Mouse (Mus musculus) gastrocnemius, adult 18-20 months (tissue): ENCODE measurements around the gene Tbc1d9b. TPM values are rescaled to one million over a fixed set of nuclear protein-coding genes. Genes with fewer than 3 reads are reported as not detected.
"Not testable (repeated sequence)": the region's sequence is repeated elsewhere in the genome, so short reads cannot be mapped to it uniquely, and the experiment has no call there.

Source experiments
- DNase-seq: peaks from one replicate; pipeline ENCODE4 v3.0.0; 2021; ENCODE audit warnings: low spot score
- total RNA-seq, 2 experiments: library from RNA; stranded (reverse); gene quantifications; 2 replicates each; pipeline ENCODE4 v1.2.3; 2021

The Tbc1d9b gene
- total RNA-seq, 2 experiments from 2014 or later = 21.3 to 22.8 TPM

DNA sequence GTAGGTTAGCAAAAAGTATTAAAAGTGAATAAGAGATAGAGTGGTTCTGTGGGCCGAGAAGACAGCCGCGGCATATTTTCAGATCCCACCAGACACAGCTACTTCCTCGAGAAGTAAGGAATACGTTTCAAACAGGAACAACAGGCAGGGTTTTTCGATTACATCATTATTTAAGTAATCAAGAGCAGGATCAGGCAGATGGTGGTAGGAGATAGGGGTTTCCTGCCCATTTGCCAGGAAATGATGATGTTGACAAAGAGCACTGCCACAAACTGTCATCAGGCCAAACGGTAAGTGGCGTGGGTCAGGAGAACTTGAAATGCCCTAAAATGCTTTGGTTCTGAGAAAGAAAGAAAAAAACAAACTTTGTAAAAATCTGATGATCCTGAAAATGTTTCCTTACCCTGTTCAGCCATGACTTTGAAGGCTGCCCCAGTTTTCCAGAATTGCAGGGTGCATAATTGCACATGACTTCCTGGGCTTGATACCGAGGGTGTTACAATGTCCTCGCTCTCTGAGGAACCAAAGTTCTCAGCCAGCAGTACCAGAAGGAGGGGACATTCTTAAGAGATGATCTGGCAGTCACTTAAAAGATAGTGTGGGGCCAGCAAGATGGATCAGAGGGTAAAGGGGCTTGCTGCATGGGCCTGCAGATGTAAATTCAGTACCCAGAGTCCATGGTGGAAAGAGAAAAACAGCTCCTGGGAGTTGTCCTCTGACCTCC lies 3.1 kb downstream of the Tbc1d9b start:
- no peak for DNase-seq

DNA sequence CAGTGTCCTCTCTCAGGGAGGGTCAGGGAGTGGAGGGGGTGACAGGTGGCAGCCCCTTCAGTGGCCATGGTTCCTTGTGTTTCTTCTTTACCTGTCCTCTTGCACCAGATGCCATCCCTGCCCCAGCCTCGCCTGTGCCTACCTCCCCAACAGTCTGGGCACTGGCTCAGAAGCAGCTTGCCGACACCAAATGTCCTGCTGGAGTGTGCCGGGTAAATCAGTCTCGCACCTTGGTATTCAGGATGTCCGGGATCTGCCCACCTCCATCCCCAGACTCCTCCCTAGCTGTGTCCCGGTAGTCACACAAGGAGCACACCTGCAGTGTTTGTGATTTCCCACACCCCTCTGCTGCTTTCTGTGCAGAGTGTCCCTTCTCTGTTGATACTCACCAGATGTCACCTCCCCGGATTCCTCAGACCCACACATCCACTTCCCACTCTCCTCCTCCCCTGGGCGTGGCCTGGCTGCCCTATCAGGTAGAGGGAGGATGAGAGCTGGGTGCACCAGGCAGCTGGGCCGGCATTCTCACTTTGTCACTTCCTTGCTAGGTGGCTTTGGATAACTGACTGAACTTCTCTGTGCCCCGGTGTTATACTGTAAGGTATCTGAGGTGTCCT lies 7.1 kb downstream of the Tbc1d9b start:
- DNase-seq = no peak

DNA sequence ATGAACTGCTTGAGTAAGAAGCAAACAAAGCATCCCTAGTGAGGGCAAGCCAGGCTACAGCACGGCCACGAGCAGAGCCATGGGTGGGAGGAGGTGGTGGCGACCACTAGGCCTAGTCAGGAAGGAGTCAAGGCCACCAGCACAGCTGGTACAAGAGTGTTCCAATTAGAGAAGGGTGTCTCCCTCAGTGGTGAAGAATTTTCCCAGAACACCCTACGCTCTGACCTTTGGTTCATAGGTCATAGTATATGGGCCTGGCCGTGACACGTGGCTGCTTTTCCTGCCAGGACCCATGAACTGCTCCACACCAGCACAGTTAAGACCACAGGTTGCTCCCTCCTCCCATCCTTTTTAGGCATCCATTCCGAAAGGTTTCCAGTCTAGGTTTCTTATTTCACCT lies 8.4 kb downstream of the Tbc1d9b start:
- no peak for DNase-seq

DNA sequence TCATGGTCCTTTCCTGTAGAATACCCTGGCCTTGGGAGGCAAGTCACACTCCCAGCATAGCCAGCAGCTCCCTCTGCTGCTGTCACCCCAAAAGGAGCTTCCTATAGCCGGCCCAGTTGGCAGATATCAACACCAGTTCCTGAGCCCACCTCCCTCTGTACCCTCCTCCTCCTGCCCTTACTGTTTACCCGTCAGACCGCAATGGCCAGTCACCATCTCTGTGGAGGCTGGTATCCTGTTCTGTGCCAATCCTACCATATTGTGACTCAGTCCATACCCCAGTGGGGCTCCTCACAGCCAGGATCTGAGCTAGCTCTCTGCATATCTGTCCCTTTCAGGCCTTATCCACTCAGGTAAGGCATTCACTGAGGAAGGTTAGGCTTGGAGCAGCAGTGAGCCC lies 14.3 kb downstream of the Tbc1d9b start:
- no peak for DNase-seq

DNA sequence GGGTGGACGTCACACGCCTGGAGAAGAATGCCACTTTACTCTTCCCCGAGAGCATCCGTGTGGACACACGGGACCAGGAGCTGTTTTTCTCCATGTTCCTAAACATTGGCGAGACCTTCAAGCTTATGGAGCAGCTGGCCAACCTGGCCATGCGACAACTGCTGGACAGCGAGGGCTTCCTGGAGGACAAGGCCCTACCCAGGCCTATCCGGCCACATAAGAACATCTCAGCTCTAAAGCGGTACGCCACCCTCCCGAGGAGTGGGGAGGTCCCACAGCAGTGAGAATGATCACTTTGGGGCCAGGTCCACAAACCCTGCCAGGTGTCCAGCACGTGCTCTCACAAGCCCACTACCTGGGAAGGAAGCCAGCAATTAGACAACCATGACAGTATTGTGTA lies 14.9 kb downstream of the Tbc1d9b start:
- DNase-seq = no peak

DNA sequence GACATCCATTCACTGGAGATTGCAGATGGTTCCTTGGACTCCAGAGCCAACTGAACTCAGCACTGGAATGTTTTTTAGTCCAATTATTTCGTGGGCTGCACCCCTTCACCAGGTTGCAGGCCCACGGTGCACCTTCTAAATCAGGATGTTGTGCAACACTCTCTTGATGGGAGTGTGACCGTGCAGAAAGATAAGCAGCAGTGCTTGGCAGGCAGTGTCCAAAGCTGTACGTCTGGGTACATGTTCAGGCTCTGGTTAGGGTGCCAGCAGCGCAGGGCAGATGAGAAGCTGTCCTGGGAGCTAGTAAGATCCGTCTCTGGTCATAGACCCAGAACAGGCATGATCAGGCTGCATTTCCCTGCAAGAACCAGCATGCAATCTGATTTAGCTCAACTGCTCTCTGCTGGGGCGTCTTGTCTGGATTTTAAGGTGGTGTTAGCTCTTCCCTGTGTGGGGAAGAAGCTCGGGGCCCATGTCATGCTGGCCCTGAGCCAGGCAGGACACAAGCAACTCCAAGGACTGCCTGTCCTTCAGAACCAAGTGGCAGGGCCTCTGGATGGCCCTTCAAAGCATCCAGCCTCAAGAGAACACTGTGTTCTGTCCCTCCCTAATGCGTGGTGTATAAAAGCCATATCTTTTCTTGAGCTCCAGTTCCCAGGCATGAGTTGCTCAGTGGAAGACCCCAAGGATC lies 16.2 kb downstream of the Tbc1d9b start:
- DNase-seq = no peak

DNA sequence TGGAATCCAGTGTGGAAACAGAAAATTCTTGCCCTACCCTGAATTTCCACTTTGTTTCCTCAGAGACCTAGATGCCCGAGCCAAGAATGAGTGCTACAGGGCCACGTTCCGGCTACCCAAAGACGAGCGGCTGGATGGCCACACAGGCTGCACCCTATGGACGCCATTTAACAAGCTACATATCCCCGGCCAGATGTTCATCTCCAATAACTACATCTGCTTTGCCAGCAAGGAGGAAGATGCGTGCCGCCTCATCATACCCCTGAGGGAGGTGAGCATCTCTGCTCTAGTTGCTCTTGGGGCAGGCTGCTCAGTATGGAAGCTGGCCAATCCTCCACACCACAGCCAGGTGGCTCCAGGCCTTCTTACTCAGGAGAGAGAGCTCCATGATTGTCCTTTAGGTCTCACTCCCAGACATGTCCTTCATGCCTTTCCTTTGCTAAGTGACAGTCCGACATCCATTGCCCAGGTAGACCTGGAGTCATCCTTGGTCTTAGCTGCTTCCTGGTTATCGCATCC lies 16.8 kb downstream of the Tbc1d9b start:
- no peak for DNase-seq

DNA sequence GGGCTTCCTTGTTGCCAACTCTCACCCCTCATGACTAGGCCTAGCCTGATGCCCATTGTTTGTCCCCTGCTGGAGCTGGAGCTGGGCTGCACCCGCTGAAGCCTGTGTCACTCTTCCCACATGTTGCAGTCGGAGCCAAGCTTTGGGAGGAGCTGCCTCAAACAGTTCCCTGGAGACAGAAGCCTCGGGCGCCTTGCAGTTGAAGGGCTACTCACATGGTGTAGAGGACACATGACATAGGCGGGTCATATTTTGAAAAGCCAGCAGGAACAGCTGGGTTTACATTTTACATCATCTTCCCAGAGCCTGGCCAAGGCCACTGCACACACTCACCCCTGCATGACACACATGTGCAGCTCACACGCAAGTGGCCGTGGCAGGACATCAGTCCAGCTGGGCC lies 18.0 kb downstream of the Tbc1d9b start:
- DNase-seq = peak; percentile 43

DNA sequence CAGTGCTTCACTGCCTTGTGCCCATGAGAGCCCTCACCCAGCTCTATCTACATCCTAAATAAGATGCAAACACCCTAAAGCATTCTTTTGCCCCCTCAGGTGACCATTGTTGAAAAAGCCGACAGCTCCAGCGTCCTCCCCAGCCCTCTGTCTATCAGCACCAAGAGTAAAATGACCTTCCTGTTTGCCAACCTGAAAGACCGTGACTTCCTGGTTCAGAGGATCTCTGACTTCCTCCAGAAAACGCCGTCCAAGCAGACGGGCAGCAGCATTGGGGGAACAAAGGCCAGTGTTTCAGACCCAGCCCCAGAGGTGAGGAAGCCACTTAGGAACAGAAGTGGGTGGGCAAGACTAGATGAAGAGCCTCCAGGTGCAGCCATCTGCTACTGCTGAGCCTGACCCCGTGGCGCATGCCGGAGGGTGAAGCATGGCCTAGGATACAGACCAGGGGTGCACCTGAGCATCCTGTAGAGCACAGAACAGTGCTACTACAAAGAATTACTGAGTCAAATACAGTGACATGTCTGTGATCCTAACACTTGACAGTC lies 18.5 kb downstream of the Tbc1d9b start:
- no peak for DNase-seq

DNA sequence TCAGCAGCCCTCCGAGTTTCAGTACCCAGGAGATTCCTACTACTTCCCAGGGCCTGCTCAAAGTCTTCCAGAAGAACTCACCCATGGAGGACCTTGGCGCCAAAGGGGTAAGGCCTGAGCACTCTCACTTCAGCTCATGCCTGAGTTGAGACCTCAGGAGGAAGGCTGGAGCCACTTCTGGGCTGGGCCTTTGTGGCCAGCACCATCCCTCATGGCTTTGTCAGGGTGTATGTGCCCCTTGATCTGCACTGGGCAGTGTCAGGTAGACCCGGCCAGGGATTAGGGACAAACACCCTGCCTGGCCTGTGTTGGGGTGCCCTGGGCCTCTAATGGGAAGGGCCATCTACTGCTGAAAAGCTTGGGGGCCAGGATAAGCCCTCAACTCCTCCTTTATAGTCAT lies 20.2 kb downstream of the Tbc1d9b start:
- no peak for DNase-seq

DNA sequence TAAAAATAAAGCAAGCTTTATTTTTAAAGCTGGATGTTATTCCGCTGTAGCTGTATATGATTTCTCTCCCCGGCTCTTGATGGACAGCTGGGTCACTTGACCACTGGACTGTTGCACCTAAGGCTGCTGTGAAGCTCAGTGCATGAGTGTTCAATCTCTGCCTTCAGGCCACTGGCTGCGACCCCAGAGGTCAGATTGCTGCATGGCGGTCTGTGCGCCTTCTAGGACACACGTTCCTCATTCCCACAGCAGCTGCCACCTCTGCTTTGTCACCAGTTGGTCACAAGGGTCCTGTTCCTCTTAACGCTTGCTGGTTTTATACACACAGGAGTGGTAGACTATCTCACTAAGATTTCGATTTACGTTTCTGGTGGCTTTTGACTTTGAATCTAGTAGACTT lies 23.0 kb downstream of the Tbc1d9b start:
- DNase-seq = no peak

DNA sequence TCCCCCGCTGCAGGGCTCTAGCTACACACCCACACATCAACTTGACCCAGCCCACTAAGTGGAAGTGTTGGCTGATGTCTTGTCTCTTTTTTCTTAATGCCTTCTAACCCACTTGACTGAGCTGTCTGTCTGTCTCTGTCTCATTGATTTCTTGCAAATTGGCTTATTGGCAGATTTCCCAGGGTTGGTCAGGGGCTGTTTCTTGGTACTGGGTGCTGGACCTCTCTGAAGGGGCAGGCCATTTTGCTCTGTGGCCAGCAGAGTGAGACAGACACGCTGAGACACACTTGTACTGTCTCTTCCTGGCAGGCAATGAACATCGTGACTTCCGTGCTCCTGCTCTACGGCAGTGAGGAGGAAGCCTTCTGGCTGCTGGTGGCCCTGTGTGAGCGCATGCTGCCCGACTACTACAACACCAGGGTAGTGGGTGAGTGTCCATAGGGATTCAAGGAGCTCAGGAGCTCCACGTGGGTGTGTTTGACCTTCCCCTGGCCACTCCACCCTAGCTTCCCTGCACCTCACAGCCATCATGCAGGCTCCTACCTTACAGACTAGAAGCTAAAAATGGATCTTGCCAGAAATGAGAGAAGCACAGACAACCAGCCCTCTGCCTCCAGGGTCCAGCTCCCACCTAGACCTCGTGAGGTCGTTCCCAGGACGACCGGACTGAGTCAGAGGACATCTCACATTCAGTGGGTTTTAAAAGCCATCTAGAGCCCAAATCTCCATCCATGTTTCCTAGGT lies 23.8 kb downstream of the Tbc1d9b start:
- no peak for DNase-seq

DNA sequence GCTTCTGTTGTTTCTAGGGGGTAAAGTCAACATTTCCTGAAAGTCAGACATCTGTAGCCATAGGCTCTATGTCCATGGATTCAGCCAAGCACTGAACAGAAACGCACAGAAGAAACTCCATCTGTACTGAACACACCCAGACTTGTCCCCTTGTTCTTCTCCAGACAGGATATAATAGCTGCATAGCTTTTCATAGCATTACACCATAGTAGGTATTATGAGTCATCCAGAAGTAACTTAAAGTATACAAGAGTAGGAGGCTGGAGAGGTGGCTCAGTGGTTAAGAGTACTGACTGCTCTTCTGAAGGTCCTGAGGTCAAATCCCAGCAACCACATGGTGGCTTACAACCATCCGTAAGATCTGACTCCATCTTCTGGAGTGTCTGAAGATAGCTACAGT lies 24.6 kb downstream of the Tbc1d9b start:
- no peak for DNase-seq

DNA sequence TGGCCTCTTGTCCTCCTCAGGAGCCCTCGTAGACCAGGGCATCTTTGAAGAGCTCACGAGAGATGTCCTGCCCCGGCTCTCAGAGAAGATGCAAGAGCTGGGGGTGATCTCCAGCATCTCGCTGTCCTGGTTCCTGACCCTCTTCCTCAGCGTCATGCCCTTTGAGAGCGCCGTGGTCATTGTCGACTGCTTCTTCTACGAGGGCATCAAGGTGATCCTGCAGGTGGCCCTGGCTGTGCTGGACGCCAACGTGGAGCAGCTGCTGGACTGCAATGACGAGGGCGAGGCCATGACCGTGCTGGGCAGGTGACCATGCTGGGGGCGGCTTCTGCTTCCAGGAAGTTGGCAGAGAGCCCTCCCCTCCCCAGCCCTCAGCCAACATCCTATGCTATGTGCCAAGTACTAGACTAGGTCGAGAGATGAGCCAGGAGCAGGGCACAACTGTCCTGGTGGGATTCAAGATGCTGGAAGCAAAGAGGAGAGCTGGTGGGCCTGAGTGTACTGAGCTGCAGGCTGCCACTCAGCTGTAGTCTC lies 25.6 kb downstream of the Tbc1d9b start:
- DNase-seq = no peak

DNA sequence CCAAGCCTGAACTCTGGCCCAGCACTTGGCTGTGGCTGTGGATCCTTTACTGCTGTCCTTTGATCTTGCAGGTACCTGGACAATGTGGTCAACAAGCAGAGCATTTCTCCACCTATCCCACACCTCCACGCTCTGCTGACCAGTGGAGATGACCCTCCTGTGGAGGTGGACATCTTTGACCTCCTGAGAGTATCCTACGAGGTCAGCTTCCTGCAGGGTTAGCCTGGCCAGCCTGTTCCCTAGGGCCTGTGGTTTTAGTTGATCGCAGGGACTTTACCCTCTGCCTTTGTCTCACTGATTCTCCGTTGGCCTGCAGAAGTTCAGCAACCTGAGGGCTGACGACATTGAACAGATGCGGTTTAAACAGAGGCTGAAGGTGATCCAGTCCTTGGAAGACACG lies 27.1 kb downstream of the Tbc1d9b start:
- DNase-seq = no peak

DNA sequence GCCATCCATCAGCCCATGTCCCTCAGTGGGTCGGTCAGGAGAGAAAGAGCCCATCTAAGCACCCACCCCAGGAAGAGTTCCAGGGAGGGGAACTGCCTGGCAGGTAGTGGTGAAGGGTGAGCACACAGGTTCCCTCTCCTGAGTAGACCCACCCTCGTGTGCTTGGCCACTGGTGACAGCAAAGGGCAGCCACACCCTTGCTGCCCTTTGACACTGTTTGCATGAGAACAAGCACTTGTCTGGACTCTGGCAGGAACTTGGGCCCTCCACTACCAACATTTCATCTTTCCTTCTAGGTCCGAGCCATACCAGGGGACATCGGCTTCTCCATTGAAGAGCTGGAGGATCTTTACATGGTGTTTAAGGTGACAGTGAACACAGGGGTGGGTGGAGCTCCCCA lies 28.2 kb downstream of the Tbc1d9b start:
- no peak for DNase-seq

DNA sequence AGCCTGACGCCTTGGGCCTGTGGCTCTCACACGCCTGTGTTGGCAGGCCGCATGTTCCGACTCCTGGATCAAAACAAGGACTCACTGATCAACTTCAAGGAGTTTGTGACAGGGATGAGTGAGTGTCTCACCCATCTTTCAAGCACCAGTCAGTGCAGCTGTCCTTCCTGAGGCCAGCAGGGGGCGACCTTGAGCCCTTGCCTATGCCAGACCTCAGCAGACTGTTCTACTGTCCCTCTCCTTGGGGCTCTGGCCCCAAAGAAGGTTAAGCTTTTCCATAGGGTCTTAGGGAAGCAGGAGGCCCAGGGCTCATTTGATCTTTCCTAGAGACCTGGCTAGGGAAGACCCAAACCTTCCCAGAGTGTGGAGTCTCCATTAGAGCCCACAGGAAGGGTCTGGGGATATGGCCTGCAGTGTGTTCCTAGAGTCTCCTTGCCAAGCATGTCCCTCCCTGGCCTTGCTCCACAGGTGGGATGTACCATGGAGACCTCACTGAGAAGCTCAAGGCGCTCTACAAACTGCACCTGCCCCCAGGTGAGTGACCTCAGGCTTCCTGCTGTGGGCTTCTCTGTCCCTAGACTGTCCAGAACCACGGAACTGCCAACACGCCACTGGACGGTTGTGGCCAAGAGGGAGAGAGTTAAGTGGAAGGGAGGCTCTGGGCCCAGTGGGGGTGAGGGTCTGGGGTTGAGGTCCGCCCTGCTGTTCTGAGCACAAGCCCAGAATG lies 30.5 kb downstream of the Tbc1d9b start:
- DNase-seq = peak; percentile 53

DNA sequence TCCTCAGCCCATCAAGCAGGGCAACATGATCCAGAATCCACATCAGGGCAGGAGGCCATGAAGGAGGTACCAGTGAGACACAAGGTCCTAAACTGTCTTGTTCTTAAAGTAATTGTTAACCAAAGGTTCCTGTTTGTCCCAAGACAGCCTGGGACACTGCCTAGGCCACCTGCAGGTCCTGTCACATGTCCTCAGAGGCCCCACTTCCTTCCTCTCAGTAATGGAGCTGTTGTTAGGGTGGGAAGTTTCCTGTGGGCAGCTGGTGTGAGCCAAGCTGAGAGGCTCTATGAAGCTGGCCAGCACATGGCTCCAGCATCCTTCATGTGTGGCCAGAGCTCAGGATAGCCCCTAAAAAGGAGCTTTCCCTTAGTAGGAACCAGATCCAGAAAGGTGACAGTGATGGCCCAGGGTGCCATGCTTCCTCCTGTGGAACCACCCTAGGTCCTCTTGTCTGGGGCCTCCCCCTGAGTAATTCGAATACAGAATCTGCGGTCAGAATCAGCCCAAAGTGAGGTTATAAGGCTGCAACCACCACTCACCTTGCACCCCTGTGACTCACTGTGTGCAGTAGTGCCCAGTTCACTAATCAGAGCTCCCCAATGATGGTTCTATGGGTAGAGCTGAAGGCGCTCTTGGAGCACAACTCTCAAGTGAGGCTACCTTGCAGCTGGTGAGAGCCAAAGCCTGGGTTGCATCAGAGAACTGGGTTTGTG lies 31.3 kb downstream of the Tbc1d9b start:
- no peak for DNase-seq

DNA sequence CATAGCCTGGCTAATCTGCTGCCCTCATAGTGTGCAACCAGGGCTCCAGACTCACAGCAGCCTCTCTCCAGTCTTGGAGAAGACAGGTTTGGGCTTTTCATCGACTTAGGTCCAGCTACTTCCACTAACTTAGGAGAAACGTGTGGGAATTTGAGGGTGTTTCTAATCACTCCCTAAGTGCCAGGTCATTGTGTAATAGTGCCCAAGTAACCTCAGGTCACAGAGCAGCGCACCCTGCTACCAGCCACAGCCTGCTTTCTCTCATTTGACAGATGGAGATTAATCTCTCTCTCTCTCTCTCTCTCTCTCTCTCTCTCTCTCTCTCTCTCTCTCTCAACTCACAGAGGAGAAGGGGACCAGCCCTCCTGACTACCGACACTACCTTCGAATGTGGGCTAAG lies 37.2 kb downstream of the Tbc1d9b start:
- no peak for DNase-seq

DNA sequence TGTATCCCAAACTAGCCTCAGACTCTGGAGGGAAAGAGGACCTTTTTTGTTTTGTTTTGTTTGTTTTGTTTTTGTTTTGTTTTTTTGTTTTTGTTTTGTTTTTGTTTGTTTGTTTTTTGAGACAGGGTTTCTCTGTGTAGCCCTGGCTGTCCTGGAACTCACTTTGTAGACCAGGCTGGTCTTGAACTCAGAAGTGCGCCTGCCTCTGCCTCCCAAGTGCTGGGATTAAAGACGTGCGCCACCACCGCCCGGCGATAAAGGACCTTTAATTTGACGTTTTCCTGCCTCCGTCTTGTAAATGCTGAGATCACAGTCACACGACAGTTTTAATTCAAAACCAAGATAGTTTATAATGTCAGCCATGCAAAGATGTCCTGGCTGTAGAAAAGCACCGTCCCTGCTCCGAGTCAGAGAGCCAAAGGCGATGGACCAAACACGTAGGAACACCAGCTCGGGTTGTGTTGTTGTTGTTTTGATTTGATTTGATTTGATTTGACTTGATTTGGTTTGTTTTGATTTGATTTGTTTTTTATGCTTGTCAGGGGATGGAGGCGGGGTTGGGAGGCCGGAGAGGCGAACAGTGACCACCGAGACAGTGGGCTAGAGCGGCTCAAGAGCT lies 43.0 kb downstream of the Tbc1d9b start, which contains the start of gene Mrnip:
TSS of gene Mrnip (plus strand) at position 334 of the 619 bp plus-strand sequence.
- DNase-seq = not testable (repeated sequence)
